Mouse (Mus musculus): ENCODE results near the gene Id1.

- TF ChIP-seq POLR2A (IDR thresholded peaks at IDR 0.05; ENCODE audit: borderline replicate concordance, low read depth, low read length) (no peak), CTCF (IDR thresholded peaks at IDR 0.05; ENCODE audit: low read depth, low read length) (no peak)
Observed at GRCm38 (mm10) chr2:152738341-152738740, 2.3 kb downstream of the Id1 start.
